Mouse (Mus musculus) liver, postnatal 0 days (tissue): ENCODE results near the gene Ethe1. TPM values are rescaled to one million over a fixed set of nuclear protein-coding genes. Genes with fewer than 3 reads are reported as not detected.

ENCODE experiments used
- ATAC-seq: fragments of 200-750 bp; cut with Nextera tagmentation; 2 replicates; pipeline ENCODE4 v1.8.0; 2017; ENCODE audit warnings: mild to moderate bottlenecking, moderate library complexity
- DNase-seq: peaks from one replicate; pipeline ENCODE4 v3.0.0-alpha.2; 2016
- H3K27ac ChIP-seq: fragments of 300-500 bp; sonication (generic); 2 replicates; pipeline ENCODE4 v1.5.1; 2014; ENCODE audit warnings: antibody characterized with exemption, moderate library complexity, mild to moderate bottlenecking, low read depth
- H3K27me3 ChIP-seq: fragments of 300-500 bp; sonication (generic); 2 replicates; pipeline ENCODE4 v1.6.1; 2014; ENCODE audit warnings: low read length, control low read depth, mixed read lengths; ENCODE audit not compliant: insufficient read depth
- H3K36me3 ChIP-seq: fragments of 300-500 bp; sonication (generic); replicated peaks from 2 replicates; pipeline ENCODE4 v1.6.1; 2014; ENCODE audit warnings: mild to moderate bottlenecking, control low read depth, low read length, moderate library complexity, mixed read lengths; ENCODE audit not compliant: insufficient read depth
- H3K4me1 ChIP-seq: fragments of 300-500 bp; sonication (generic); 2 replicates; pipeline ENCODE4 v1.6.1; 2014; ENCODE audit warnings: antibody characterized with exemption, mild to moderate bottlenecking, control low read depth; ENCODE audit not compliant: insufficient read depth
- H3K4me2 ChIP-seq: fragments of 300-500 bp; sonication (generic); 2 replicates; pipeline ENCODE4 v1.6.1; 2014; ENCODE audit warnings: low read depth, mild to moderate bottlenecking, low read length, moderate library complexity, mixed read lengths
- H3K4me3 ChIP-seq: fragments of 300-500 bp; sonication (generic); 2 replicates; pipeline ENCODE4 v1.5.1; 2014; ENCODE audit warnings: low read depth, low read length
- H3K9ac ChIP-seq: fragments of 300-500 bp; sonication (generic); replicated peaks from 2 replicates; pipeline ENCODE4 v1.6.1; 2014; ENCODE audit warnings: mild to moderate bottlenecking, moderate library complexity
- H3K9me3 ChIP-seq: fragments of 300-500 bp; sonication (generic); 2 replicates; pipeline ENCODE4 v1.6.1; 2016; ENCODE audit warnings: mild to moderate bottlenecking, control low read depth, low read length, mixed read lengths
- CTCF ChIP-seq: sonication (generic); IDR thresholded peaks from 2 replicates; pipeline ENCODE4 v1.5.1; 2016; ENCODE audit warnings: antibody characterized with exemption, low read depth
- EP300 ChIP-seq: IDR thresholded peaks from 2 replicates; pipeline ENCODE4 v1.6.1; 2016; ENCODE audit warnings: antibody characterized with exemption, low read depth, mild to moderate bottlenecking
- WGBS: fragments of 180-500 bp; shearing (Covaris S2); extraction: QIAGEN DNeasy Blood & Tissue Kit; methylation state at CpG from one replicate; pipeline ENCODE4 v1.1.7; 2014; ENCODE audit not compliant: insufficient replicate concordance; 5-methylcytosine and 5-hydroxymethylcytosine counted together
- polyA plus RNA-seq: library from polyadenylated mRNA; unstranded; fragments of >200 nt; fragmentation: Nextera tagmentation; extraction: Ambion mirVana; gene quantifications from 2 replicates; pipeline ENCODE4 v1.2.1, GENCODE M21; 2015

Ethe1 gene
- polyA plus RNA-seq, 1 experiment from 2014 or later = 39.7 TPM

- Histone ChIP-seq H3K36me3 (no peaks in the 10 kb centered on the region), H3K4me2 (no peak overlapping the region), H3K27ac (no peak overlapping the region), H3K4me3 (no peak overlapping the region), H3K9me3 (no peaks in the 10 kb centered on the region), H3K9ac (no peak overlapping the region), H3K27me3 (no peaks in the 10 kb centered on the region), H3K4me1 (no peaks in the 10 kb centered on the region)
- DNase-seq (peak; percentile 71), ATAC-seq (peak; percentile 69)
- peak; percentile 92 for TF ChIP-seq CTCF
- no peak for TF ChIP-seq EP300
- WGBS = 16% methylated on average over 7 of the region's 7 CpGs
Observed at GRCm38 (mm10) chr7:24653681-24654080, 66.3 kb downstream of the Ethe1 start.

Other genes with a start within 250 kb of the Ethe1 start
- 0.06 TPM in 1 of 2 replicates, not detected in the other for gene Lypd5, start 238.3 kb upstream of the Ethe1 start, polyA plus RNA-seq
- gene Kcnn4, start 217.3 kb upstream of the Ethe1 start, polyA plus RNA-seq = 41.0 and 41.9 TPM in 2 replicates
- 8.2 and 8.7 TPM in 2 replicates for gene Smg9, start 187.9 kb upstream of the Ethe1 start, polyA plus RNA-seq
- gene Irgc1, start 135.2 kb upstream of the Ethe1 start, polyA plus RNA-seq = 0.18 and 0.28 TPM in 2 replicates
- 9.3 and 10.8 TPM in 2 replicates for gene Plaur, start 125.1 kb upstream of the Ethe1 start, polyA plus RNA-seq
- gene Cadm4, start 105.5 kb upstream of the Ethe1 start, polyA plus RNA-seq = 0.17 and 0.46 TPM in 2 replicates
- 3.3 and 4.1 TPM in 2 replicates for gene Zfp428, start 80.5 kb upstream of the Ethe1 start, polyA plus RNA-seq
- not detected in 2 replicates for gene AC161166.1, start 75.1 kb upstream of the Ethe1 start, polyA plus RNA-seq
- 1.3 and 1.6 TPM in 2 replicates for gene Irgq, start 56.9 kb upstream of the Ethe1 start, polyA plus RNA-seq
- 0.13 TPM in 1 of 2 replicates, not detected in the other for gene Pinlyp, start 41.4 kb upstream of the Ethe1 start, polyA plus RNA-seq
- gene Xrcc1, start 41.3 kb upstream of the Ethe1 start, polyA plus RNA-seq = 17.9 and 18.0 TPM in 2 replicates
- 0.13 and 0.15 TPM in 2 replicates for gene Zfp575, start 98 bp downstream of the Ethe1 start, polyA plus RNA-seq
- gene Phldb3, start 23.2 kb downstream of the Ethe1 start, polyA plus RNA-seq = 0.12 and 0.25 TPM in 2 replicates
- gene Lypd3, start 49.0 kb downstream of the Ethe1 start, polyA plus RNA-seq = not detected in 2 replicates
- not detected in 2 replicates for gene Tex101, start 89.1 kb downstream of the Ethe1 start, polyA plus RNA-seq
- not detected in 2 replicates for gene BC049730, start 121.7 kb downstream of the Ethe1 start, polyA plus RNA-seq
- gene Gm4763, start 139.4 kb downstream of the Ethe1 start, polyA plus RNA-seq = not detected in 2 replicates
- 18.9 and 20.5 TPM in 2 replicates for gene Cd177, start 172.8 kb downstream of the Ethe1 start, polyA plus RNA-seq
- 5.0 and 5.3 TPM in 2 replicates for gene Ceacam10, start 189.7 kb downstream of the Ethe1 start, polyA plus RNA-seq